Mouse (Mus musculus) limb, embryonic 12.5 days (tissue): Measurements from ENCODE around the gene Pan3. TPM values are rescaled to one million over a fixed set of nuclear protein-coding genes. Genes with fewer than 3 reads are reported as not detected.

Experiments used
- ATAC-seq: fragments of 200-750 bp; cut with Nextera tagmentation; 2 replicates; pipeline ENCODE4 v1.8.0; 2017; ENCODE audit warnings: low read depth, moderate TSS enrichment; ENCODE audit not compliant: insufficient number of reproducible peaks, insufficient read depth, low FRiP score, low TSS enrichment
- H3K27ac ChIP-seq: fragments of 300-500 bp; sonication (generic); 2 replicates; pipeline ENCODE4 v1.5.1; 2016; ENCODE audit warnings: mild to moderate bottlenecking, moderate library complexity
- H3K27me3 ChIP-seq: fragments of 300-500 bp; sonication (generic); 2 replicates; pipeline ENCODE4 v1.6.1; 2016; ENCODE audit warnings: mild to moderate bottlenecking, moderate library complexity
- H3K36me3 ChIP-seq: fragments of 300-500 bp; sonication (generic); 2 replicates; pipeline ENCODE4 v1.6.1; 2016; ENCODE audit warnings: mild to moderate bottlenecking, moderate library complexity
- H3K4me1 ChIP-seq: fragments of 300-500 bp; sonication (generic); replicated peaks from 2 replicates; pipeline ENCODE4 v1.6.1; 2016
- H3K4me2 ChIP-seq: fragments of 300-500 bp; sonication (generic); 2 replicates; pipeline ENCODE4 v1.6.1; 2016; ENCODE audit warnings: mild to moderate bottlenecking, moderate library complexity
- H3K4me3 ChIP-seq: fragments of 300-500 bp; sonication (generic); replicated peaks from 2 replicates; pipeline ENCODE4 v1.5.1; 2016; ENCODE audit warnings: mild to moderate bottlenecking
- H3K9ac ChIP-seq: fragments of 300-500 bp; sonication (generic); replicated peaks from 2 replicates; pipeline ENCODE4 v1.6.1; 2016; ENCODE audit warnings: mild to moderate bottlenecking, moderate library complexity
- H3K9me3 ChIP-seq: fragments of 300-500 bp; sonication (generic); 2 replicates; pipeline ENCODE4 v1.6.1; 2016; ENCODE audit warnings: mild to moderate bottlenecking, moderate library complexity
- WGBS: fragments of 180-500 bp; shearing (Covaris S2); methylation state at CpG from one replicate; pipeline ENCODE4 v1.1.7; 2016; 5-methylcytosine and 5-hydroxymethylcytosine counted together
- polyA plus RNA-seq: library from polyadenylated mRNA; unstranded; fragments of >200 nt; fragmentation: Nextera tagmentation; extraction: Ambion mirVana; gene quantifications from 2 replicates; pipeline ENCODE4 v1.2.1, GENCODE M21; 2016

The Pan3 gene
- polyA plus RNA-seq, 1 experiment from 2014 or later: 56.7 TPM

DNA sequence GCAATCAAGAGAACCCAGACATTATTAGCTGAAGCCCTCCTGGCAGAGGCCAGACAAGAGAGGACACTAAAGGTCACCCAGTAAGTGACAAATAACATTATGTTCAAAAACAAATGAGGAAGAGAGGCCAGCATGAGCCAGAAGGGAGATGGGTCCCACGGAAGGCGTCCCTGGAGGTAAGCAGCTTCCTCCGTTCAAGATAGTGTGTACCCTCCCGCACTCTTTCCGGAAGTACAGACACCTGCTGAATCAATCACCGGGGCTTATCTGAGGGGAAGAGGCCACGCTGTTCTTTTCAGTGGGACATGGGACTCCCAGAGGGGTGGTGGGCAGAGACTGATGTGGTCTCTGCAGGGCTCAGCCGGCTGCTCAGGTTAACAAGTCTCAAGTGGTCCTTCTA is 149.7 kb downstream of the Pan3 start:
- peaks cover 4% of the 10 kb centered on the region; the same call in 1 of the 2 replicates for H3K27me3 ChIP-seq
- no peaks in the 10 kb centered on the region for H3K4me1 ChIP-seq
- WGBS: 81% methylated on average over 8 of the region's 8 CpGs
- H3K4me3 ChIP-seq: no peak overlapping the region
- no peaks in the 10 kb centered on the region for H3K9me3 ChIP-seq
- H3K4me2 ChIP-seq: no peak overlapping the region
- no peak overlapping the region for H3K27ac ChIP-seq
- H3K36me3 ChIP-seq: no peaks in the 10 kb centered on the region
- no peak overlapping the region for H3K9ac ChIP-seq
- no peak for ATAC-seq

GRCm38 (mm10) chr5:147580181-147580580 is 150.2 kb downstream of the Pan3 start:
- H3K4me2 ChIP-seq: no peak overlapping the region
- WGBS: 78% methylated on average over 13 of the region's 13 CpGs
- no peaks in the 10 kb centered on the region for H3K9me3 ChIP-seq
- ATAC-seq: no peak
- no peak overlapping the region for H3K27ac ChIP-seq
- no peaks in the 10 kb centered on the region for H3K4me1 ChIP-seq
- H3K9ac ChIP-seq: no peak overlapping the region
- no peaks in the 10 kb centered on the region for H3K36me3 ChIP-seq
- peaks cover 4% of the 10 kb centered on the region; the same call in 1 of the 2 replicates for H3K27me3 ChIP-seq
- no peak overlapping the region for H3K4me3 ChIP-seq

DNA sequence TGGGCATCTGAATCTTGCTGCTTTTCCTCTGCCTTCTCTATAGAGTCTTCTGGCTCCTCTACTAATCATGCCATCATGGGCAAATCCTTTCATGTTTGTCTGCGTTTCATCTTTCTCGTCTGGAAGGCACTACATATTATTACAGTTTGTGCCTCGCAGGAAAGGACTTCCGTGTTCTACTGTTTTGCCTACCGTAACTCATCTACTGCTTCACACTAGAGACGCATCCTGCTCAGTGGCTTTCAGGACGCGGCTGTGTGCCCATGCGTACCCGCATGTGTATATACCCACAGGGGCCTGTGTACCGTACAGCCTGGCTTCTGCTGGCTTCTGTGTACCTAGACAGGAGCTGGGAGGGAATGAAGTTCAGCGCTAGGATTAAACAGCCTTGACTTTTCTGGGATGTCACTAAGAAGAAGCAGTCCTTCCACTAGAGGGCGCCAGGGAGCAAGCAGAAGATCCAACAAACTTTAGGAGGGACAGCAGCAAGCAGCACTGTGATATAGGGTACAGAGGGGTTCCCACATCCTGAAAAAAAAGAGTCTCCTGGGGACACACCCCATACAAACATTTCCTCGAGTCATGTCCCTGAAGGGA is 153.8 kb downstream of the Pan3 start:
- H3K4me1 ChIP-seq: no peaks in the 10 kb centered on the region
- H3K4me2 ChIP-seq: no peak overlapping the region
- H3K9me3 ChIP-seq: no peaks in the 10 kb centered on the region
- ATAC-seq: no peak
- no peaks in the 10 kb centered on the region for H3K36me3 ChIP-seq
- no peak overlapping the region for H3K4me3 ChIP-seq
- WGBS: 36% methylated on average over 14 of the region's 14 CpGs
- H3K27me3 ChIP-seq: no peaks in the 10 kb centered on the region; the same call in 1 of the 2 replicates
- H3K27ac ChIP-seq: no peak overlapping the region
- no peak overlapping the region for H3K9ac ChIP-seq

- 76% methylated on average over 9 of the region's 9 CpGs for WGBS
- no peaks in the 10 kb centered on the region; the same call in 1 of the 2 replicates for H3K27me3 ChIP-seq
- no peak overlapping the region for H3K27ac ChIP-seq
- H3K4me1 ChIP-seq: no peaks in the 10 kb centered on the region
- H3K36me3 ChIP-seq: no peaks in the 10 kb centered on the region
- H3K9ac ChIP-seq: no peak overlapping the region
- no peak for ATAC-seq
- no peak overlapping the region for H3K4me3 ChIP-seq
- no peaks in the 10 kb centered on the region for H3K9me3 ChIP-seq
- no peak overlapping the region for H3K4me2 ChIP-seq
These were observed 154.7 kb downstream of the Pan3 start for GRCm38 (mm10) chr5:147584648-147585047.

DNA sequence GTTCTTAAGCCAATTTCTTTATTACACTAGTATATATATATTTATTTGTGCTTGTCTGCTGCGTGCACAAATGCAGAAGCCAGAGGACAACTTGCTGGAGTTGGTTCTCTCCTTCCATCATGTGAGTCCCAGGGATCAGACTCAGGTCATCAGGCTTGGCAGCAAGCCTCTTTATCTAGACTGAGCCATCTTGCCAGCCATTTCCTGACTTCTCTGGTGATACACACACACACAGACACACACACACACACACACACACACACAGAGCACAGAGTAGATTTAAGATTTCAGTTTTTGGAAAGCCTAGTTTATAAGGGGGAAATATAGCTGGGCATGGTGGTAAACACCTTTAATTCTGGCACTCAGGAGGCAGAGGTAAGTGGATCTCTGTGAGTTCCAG is 155.1 kb downstream of the Pan3 start:
- H3K27ac ChIP-seq: no peak overlapping the region
- H3K9me3 ChIP-seq: no peaks in the 10 kb centered on the region
- WGBS: 76% methylated on average over 1 of the region's 1 CpGs
- no peaks in the 10 kb centered on the region for H3K4me1 ChIP-seq
- H3K9ac ChIP-seq: no peak overlapping the region
- H3K27me3 ChIP-seq: no peaks in the 10 kb centered on the region; the same call in 1 of the 2 replicates
- no peak overlapping the region for H3K4me3 ChIP-seq
- no peak overlapping the region for H3K4me2 ChIP-seq
- no peak for ATAC-seq
- no peaks in the 10 kb centered on the region for H3K36me3 ChIP-seq

- no peaks in the 10 kb centered on the region for H3K4me1 ChIP-seq
- H3K4me2 ChIP-seq: no peak overlapping the region
- no peak overlapping the region for H3K9ac ChIP-seq
- H3K4me3 ChIP-seq: no peak overlapping the region
- H3K27me3 ChIP-seq: no peaks in the 10 kb centered on the region; the same call in 1 of the 2 replicates
- no peak for ATAC-seq
- H3K9me3 ChIP-seq: no peaks in the 10 kb centered on the region
- 59% methylated on average over 12 of the region's 12 CpGs for WGBS
- H3K27ac ChIP-seq: no peak overlapping the region
- no peaks in the 10 kb centered on the region for H3K36me3 ChIP-seq
These were observed 159.9 kb downstream of the Pan3 start for GRCm38 (mm10) chr5:147589814-147590213.

- Histone ChIP-seq H3K27me3 (no peaks in the 10 kb centered on the region; the same call in 1 of the 2 replicates), H3K4me3 (no peak overlapping the region), H3K4me2 (no peak overlapping the region), H3K4me1 (no peaks in the 10 kb centered on the region), H3K36me3 (no peaks in the 10 kb centered on the region), H3K27ac (no peak overlapping the region), H3K9me3 (no peaks in the 10 kb centered on the region), H3K9ac (no peak overlapping the region)
- ATAC-seq: no peak
- 81% methylated on average over 16 of the region's 16 CpGs for WGBS
These were observed 167.9 kb downstream of the Pan3 start for GRCm38 (mm10) chr5:147597825-147598224.

Other genes starting within 250 kb of the Pan3 start
- gene Gsx1, start 241.5 kb upstream of the Pan3 start, polyA plus RNA-seq: not detected in 2 replicates
- not detected in 2 replicates for gene Pdx1, start 160.2 kb upstream of the Pan3 start, polyA plus RNA-seq
- gene Cdx2, start 122.9 kb upstream of the Pan3 start, polyA plus RNA-seq: not detected in 2 replicates
- gene Urad, start 107.7 kb upstream of the Pan3 start, polyA plus RNA-seq: not detected in 2 replicates
- 0.05 and 0.20 TPM in 2 replicates for gene Flt3, start 29.7 kb upstream of the Pan3 start, polyA plus RNA-seq